Mouse (Mus musculus) cerebral cortex, adult 2 months (tissue): ENCODE data around the gene Slc7a8.

Source experiments
- WGBS: fragments of 180-500 bp; shearing (Covaris S2); methylation state at CpG from one replicate; pipeline ENCODE4 v1.1.7; 2018; 5-methylcytosine and 5-hydroxymethylcytosine counted together

Gene Slc7a8

GRCm38 (mm10) chr14:54737634-54738033 lies 44.1 kb downstream of the Slc7a8 start:
- 73% methylated on average over 10 of the region's 10 CpGs for WGBS

- 47% methylated on average over 14 of the region's 14 CpGs for WGBS
Measured at GRCm38 (mm10) chr14:54736555-54737552, 44.9 kb downstream of the Slc7a8 start.

- WGBS = 69% methylated on average over 4 of the region's 4 CpGs
Measured at GRCm38 (mm10) chr14:54735221-54735620, 46.5 kb downstream of the Slc7a8 start.

- WGBS = 55% methylated on average over 4 of the region's 4 CpGs
Measured at GRCm38 (mm10) chr14:54734004-54734403, 47.7 kb downstream of the Slc7a8 start.

GRCm38 (mm10) chr14:54732206-54732605 lies 49.5 kb downstream of the Slc7a8 start:
- WGBS = 53% methylated on average over 8 of the region's 8 CpGs

- 55% methylated on average over 6 of the region's 6 CpGs for WGBS
Measured at GRCm38 (mm10) chr14:54730305-54730704, 51.4 kb downstream of the Slc7a8 start.

- 47% methylated on average over 13 of the region's 13 CpGs for WGBS
Measured at GRCm38 (mm10) chr14:54728823-54729653, 52.7 kb downstream of the Slc7a8 start.

GRCm38 (mm10) chr14:54727565-54727964 lies 54.2 kb downstream of the Slc7a8 start:
- WGBS = 78% methylated on average over 5 of the region's 5 CpGs

- WGBS = 71% methylated on average over 6 of the region's 6 CpGs
Measured at GRCm38 (mm10) chr14:54724049-54724448, 57.7 kb downstream of the Slc7a8 start.

- 60% methylated on average over 10 of the region's 10 CpGs for WGBS
Measured at GRCm38 (mm10) chr14:54721711-54722110, 60.0 kb downstream of the Slc7a8 start.

GRCm38 (mm10) chr14:54720654-54721350 lies 60.9 kb downstream of the Slc7a8 start:
- 91% methylated on average over 7 of the region's 7 CpGs for WGBS

- WGBS = 94% methylated on average over 11 of the region's 11 CpGs
Measured at GRCm38 (mm10) chr14:54720041-54720440, 61.7 kb downstream of the Slc7a8 start.

- 46% methylated on average over 1 of the region's 1 CpGs for WGBS
Measured at GRCm38 (mm10) chr14:54715402-54715801, 66.3 kb downstream of the Slc7a8 start.

- 1% methylated on average over 15 of the region's 15 CpGs for WGBS
Measured at GRCm38 (mm10) chr14:54714617-54715081, 67.1 kb downstream of the Slc7a8 start.

- WGBS = under 1% methylated on average over 13 of the region's 13 CpGs
Measured at GRCm38 (mm10) chr14:54714121-54714520, 67.6 kb downstream of the Slc7a8 start.

GRCm38 (mm10) chr14:54712861-54713260 lies 68.9 kb downstream of the Slc7a8 start:
- 73% methylated on average over 8 of the region's 8 CpGs for WGBS

GRCm38 (mm10) chr14:54712074-54712473 lies 69.7 kb downstream of the Slc7a8 start, which contains the start of gene Cebpe:
TSS of gene Cebpe (minus strand) at chr14:54712174.
- WGBS = 91% methylated on average over 7 of the region's 7 CpGs

GRCm38 (mm10) chr14:54709054-54709453 lies 72.7 kb downstream of the Slc7a8 start:
- 92% methylated on average over 9 of the region's 9 CpGs for WGBS

GRCm38 (mm10) chr14:54706589-54707320 lies 75.0 kb downstream of the Slc7a8 start:
- WGBS = 72% methylated on average over 17 of the region's 17 CpGs

GRCm38 (mm10) chr14:54705844-54706243 lies 75.9 kb downstream of the Slc7a8 start:
- WGBS = 71% methylated on average over 5 of the region's 5 CpGs

- 73% methylated on average over 10 of the region's 10 CpGs for WGBS
Measured at GRCm38 (mm10) chr14:54703207-54703606, 78.5 kb downstream of the Slc7a8 start.
